Mouse (Mus musculus): ENCODE measurements around the gene Il1rapl1. TPM values are rescaled to one million over a fixed set of nuclear protein-coding genes. Genes with fewer than 3 reads are reported as not detected.
"Not testable (repeated sequence)": the region's sequence is repeated elsewhere in the genome, so short reads cannot be mapped to it uniquely, and the experiment has no call there.

The Il1rapl1 gene
- total RNA-seq, 2 experiments from 2014 or later: 28.0 to 39.0 TPM

GRCm38 (mm10) chrX:87710589-87710988 is 404.9 kb downstream of the Il1rapl1 start:
- intact Hi-C loops (cut with DNase I): no loop called here
- DNase-seq (ENCODE audit: low spot score in 2 of 2): peak; percentile 21 to 40

GRCm38 (mm10) chrX:87663856-87664255 is 451.6 kb downstream of the Il1rapl1 start:
- intact Hi-C loops (cut with DNase I): no loop called here
- DNase-seq (ENCODE audit: low spot score in 2 of 2): no peak

- intact Hi-C loops (cut with DNase I): loop anchor here (5.0 kb wide), 1 partner anchor 457 kb away; no protein-coding TSS in a partner anchor
- no peak for DNase-seq (ENCODE audit: low spot score in 2 of 2)
These were observed 459.8 kb downstream of the Il1rapl1 start for GRCm38 (mm10) chrX:87655644-87656043.

GRCm38 (mm10) chrX:87600914-87601313 is 514.5 kb downstream of the Il1rapl1 start:
- DNase-seq (ENCODE audit: low spot score in 2 of 2): no peak
- intact Hi-C loops (cut with DNase I): no loop called here

GRCm38 (mm10) chrX:87507997-87508396 is 607.4 kb downstream of the Il1rapl1 start:
- intact Hi-C loops (cut with DNase I): no loop called here

GRCm38 (mm10) chrX:87502604-87503003 is 612.8 kb downstream of the Il1rapl1 start:
- DNase-seq (ENCODE audit: low spot score in 2 of 2): no peak
- intact Hi-C loops (cut with DNase I): no loop called here

More at GRCm38 (mm10) chrX:87507997-87508396, 607.4 kb downstream of the Il1rapl1 start:
- DNase-seq (ENCODE audit: low spot score in 2 of 2): no peak

- DNase-seq (ENCODE audit: low spot score in 2 of 2): no peak
- intact Hi-C loops (cut with DNase I): no loop called here
These were observed 632.0 kb downstream of the Il1rapl1 start for GRCm38 (mm10) chrX:87483416-87483815.

- peak; percentile 65 to 79 for DNase-seq (ENCODE audit: low spot score in 2 of 2)
- intact Hi-C loops (cut with DNase I): not testable (repeated sequence)
These were observed 877.3 kb downstream of the Il1rapl1 start for GRCm38 (mm10) chrX:87238191-87238590.

GRCm38 (mm10) chrX:87225280-87225679 is 890.2 kb downstream of the Il1rapl1 start:
- no peak for DNase-seq (ENCODE audit: low spot score in 2 of 2)
- intact Hi-C loops (cut with DNase I): no loop called here

GRCm38 (mm10) chrX:87002296-87002695 is 1113.1 kb downstream of the Il1rapl1 start:
- no peak for DNase-seq (ENCODE audit: low spot score in 2 of 2)
- intact Hi-C loops (cut with DNase I): no loop called here

GRCm38 (mm10) chrX:86955126-86955525 is 1160.3 kb downstream of the Il1rapl1 start:
- intact Hi-C loops (cut with DNase I): no loop called here
- no peak for DNase-seq (ENCODE audit: low spot score in 2 of 2)

- DNase-seq (ENCODE audit: low spot score in 2 of 2): no peak
- intact Hi-C loops (cut with DNase I): no loop called here
These were observed 1160.8 kb downstream of the Il1rapl1 start for GRCm38 (mm10) chrX:86954614-86955013.

GRCm38 (mm10) chrX:86950940-86951339 is 1164.5 kb downstream of the Il1rapl1 start:
- DNase-seq (ENCODE audit: low spot score in 2 of 2): no peak
- intact Hi-C loops (cut with DNase I): no loop called here

- DNase-seq (ENCODE audit: low spot score in 2 of 2): no peak
- intact Hi-C loops (cut with DNase I): no loop called here
These were observed 1166.3 kb downstream of the Il1rapl1 start for GRCm38 (mm10) chrX:86949112-86949511.

- DNase-seq (ENCODE audit: low spot score in 2 of 2): no peak
- intact Hi-C loops (cut with DNase I): no loop called here
These were observed 1260.6 kb downstream of the Il1rapl1 start for GRCm38 (mm10) chrX:86854835-86855234.

GRCm38 (mm10) chrX:86808218-86808617 is 1307.2 kb downstream of the Il1rapl1 start:
- intact Hi-C loops (cut with DNase I): no loop called here
- DNase-seq (ENCODE audit: low spot score in 2 of 2): no peak

- intact Hi-C loops (cut with DNase I): no loop called here
- DNase-seq (ENCODE audit: low spot score in 2 of 2): no peak
These were observed 1312.7 kb downstream of the Il1rapl1 start for GRCm38 (mm10) chrX:86802725-86803124.

GRCm38 (mm10) chrX:86728803-86729202 is 1386.6 kb downstream of the Il1rapl1 start:
- intact Hi-C loops (cut with DNase I): no loop called here
- DNase-seq (ENCODE audit: low spot score in 2 of 2): no peak
